Mouse (Mus musculus) E14TG2a.4 (cell line): ENCODE results near the gene Tuba3a.

Experiments used
- CTCF ChIP-seq: conservative IDR thresholded peaks from 2 replicates; pipeline ENCODE4 v1.5.1; 2014; ENCODE audit warnings: low read length
- POU5F1 ChIP-seq: IDR thresholded peaks from 2 replicates; pipeline ENCODE4 v1.6.1; 2014; ENCODE audit warnings: low read length, borderline replicate concordance

GRCm38 (mm10) chr6:125323547-125323946, 37.7 kb upstream of the Tuba3a start:
- TF ChIP-seq CTCF (no peak), POU5F1 (no peak)
